Mouse (Mus musculus): ENCODE measurements at regions not wholly inside any gene's neighbourhood (a gene's known extent, or its start where the extent isn't known, plus 50 kb on each side); places are given as distances from the start of the nearest gene placed in this dataset.

GRCm38 (mm10) chr9:103813791-103814190 lies 52.2 kb upstream of the Tmem108 start:
- TF ChIP-seq CTCF (conservative IDR thresholded peaks at IDR 0.05; ENCODE audit: insufficient read depth, insufficient read length, low read depth, low read length) (no peak), POLR2A (IDR thresholded peaks at IDR 0.05; ENCODE audit: low read depth, low read length) (no peak)
